Mouse (Mus musculus) lung, embryonic 16.5 days (tissue): ENCODE data around the gene Mzf1. TPM values are rescaled to one million over a fixed set of nuclear protein-coding genes. Genes with fewer than 3 reads are reported as not detected.
"Not testable (repeated sequence)": the region's sequence is repeated elsewhere in the genome, so short reads cannot be mapped to it uniquely, and the experiment has no call there.

Experiments used
- ATAC-seq: fragments of 200-750 bp; cut with Nextera tagmentation; 2 replicates; pipeline ENCODE4 v1.8.0; 2017; ENCODE audit warnings: low read depth, mild to moderate bottlenecking, moderate library complexity
- H3K27ac ChIP-seq: fragments of 300-500 bp; sonication (generic); 2 replicates; pipeline ENCODE4 v1.5.1; 2014; ENCODE audit warnings: mild to moderate bottlenecking, control low read depth, low read length
- H3K27me3 ChIP-seq: fragments of 300-500 bp; sonication (generic); 2 replicates; pipeline ENCODE4 v1.6.1; 2014; ENCODE audit warnings: low read depth, low read length, mixed read lengths; ENCODE audit not compliant: control insufficient read depth, insufficient read depth
- H3K36me3 ChIP-seq: fragments of 300-500 bp; sonication (generic); 2 replicates; pipeline ENCODE4 v1.6.1; 2014; ENCODE audit warnings: low read length; ENCODE audit not compliant: control insufficient read depth, insufficient read depth
- H3K4me1 ChIP-seq: fragments of 300-500 bp; sonication (generic); replicated peaks from 2 replicates; pipeline ENCODE4 v1.6.1; 2014; ENCODE audit warnings: low read length, mixed read lengths; ENCODE audit not compliant: control insufficient read depth, insufficient read depth
- H3K4me2 ChIP-seq: fragments of 300-500 bp; sonication (generic); 2 replicates; pipeline ENCODE4 v1.6.1; 2014; ENCODE audit warnings: low read depth, low read length, control low read depth
- H3K4me3 ChIP-seq: fragments of 300-500 bp; sonication (generic); 2 replicates; pipeline ENCODE4 v1.5.1; 2014; ENCODE audit warnings: mild to moderate bottlenecking, low read length, control low read depth
- H3K9ac ChIP-seq: fragments of 300-500 bp; sonication (generic); 2 replicates; pipeline ENCODE4 v1.6.1; 2014; ENCODE audit warnings: low read length, control low read depth
- H3K9me3 ChIP-seq: fragments of 300-500 bp; sonication (generic); 2 replicates; pipeline ENCODE4 v1.6.1; 2016; ENCODE audit warnings: low read length; ENCODE audit not compliant: control insufficient read depth
- WGBS: fragments of 180-500 bp; shearing (Covaris S2); extraction: QIAGEN DNeasy Blood & Tissue Kit; methylation state at CpG from one replicate; pipeline ENCODE4 v1.1.7; 2014; 5-methylcytosine and 5-hydroxymethylcytosine counted together
- polyA plus RNA-seq: library from polyadenylated mRNA; unstranded; fragments of >200 nt; fragmentation: Nextera tagmentation; extraction: Ambion mirVana; gene quantifications from 2 replicates; pipeline ENCODE4 v1.2.1, GENCODE M21; 2015

Mzf1 gene
- 4.2 and 5.1 TPM in 2 replicates for polyA plus RNA-seq

DNA sequence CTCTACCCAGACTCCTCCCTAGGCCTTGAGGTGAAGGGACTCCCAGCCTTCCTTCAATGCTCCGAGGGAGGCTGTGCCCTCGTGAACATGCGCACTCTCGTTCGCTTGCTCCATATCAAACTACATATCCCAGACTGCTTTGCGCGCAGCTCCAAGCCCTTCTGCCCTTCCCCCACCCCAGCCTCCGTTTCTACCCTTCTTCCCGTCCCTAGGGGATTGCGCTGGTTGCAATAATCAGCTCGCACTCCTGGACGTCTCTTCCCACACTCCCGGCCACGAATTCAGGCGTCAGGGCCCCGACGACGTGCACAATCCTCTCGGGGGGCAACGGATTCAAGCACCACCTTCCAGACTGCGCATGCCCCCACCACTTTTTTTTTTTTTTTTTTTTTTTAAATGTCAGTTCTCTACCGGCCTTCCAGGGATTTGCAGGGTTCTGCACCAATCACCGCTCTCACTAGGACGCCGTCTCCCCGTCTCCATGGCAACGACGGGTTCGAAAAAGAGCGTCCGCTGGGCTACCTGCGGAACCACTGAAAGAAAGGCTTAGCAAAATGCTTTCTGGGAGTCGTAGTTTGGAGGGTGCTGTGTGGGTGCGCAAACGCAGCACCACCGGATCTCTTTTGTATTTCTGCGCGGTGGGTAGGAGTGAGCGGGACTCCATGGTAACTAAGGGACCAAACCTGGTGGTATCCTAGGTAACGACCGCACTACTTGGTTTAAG, at the start of gene Mzf1:
Gene Mzf1, minus strand, starts transcription at position 478 of the 724 bp plus-strand sequence.
- Histone ChIP-seq H3K4me2 (peak within 1 kb of the TSS; percentile 73), H3K27ac (peak within 1 kb of the TSS; percentile 80), H3K9me3 (no peaks in the 10 kb centered on the region), H3K36me3 (no peaks in the 10 kb centered on the region), H3K4me3 (peak within 1 kb of the TSS; percentile 58), H3K27me3 (no peaks in the 10 kb centered on the region), H3K9ac (peak within 1 kb of the TSS; percentile 70), H3K4me1 (0 out of 2 replicates have a peak, but pooled peaks cover 5% of the 10 kb centered on the region)
- WGBS: under 1% methylated on average over 41 of the region's 41 CpGs
- ATAC-seq: peak; percentile 94

DNA sequence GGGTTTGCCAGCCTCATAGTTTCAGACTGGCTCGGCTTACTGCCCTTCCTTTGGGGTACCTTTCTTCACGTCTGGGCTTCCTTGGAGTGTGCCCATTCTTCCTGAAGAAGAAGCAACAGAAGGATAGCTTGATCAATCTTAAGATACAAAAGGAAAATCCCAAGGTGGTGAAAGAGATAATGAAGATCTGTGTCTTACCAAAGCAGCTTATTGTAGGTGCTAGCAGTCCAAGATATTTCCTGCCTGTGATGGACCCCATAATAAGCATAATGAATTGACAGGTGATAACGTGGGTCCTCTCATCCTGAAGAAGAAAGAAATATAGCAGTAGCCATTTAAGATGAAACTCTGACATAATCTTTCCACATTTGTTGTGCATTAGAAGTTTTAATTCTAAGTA, 40.5 kb upstream of the Mzf1 start, which contains the start of gene Vmn1r85:
Gene Vmn1r85, minus strand, starts transcription at position 101 of the 400 bp plus-strand sequence.
- H3K4me1 ChIP-seq: no peaks in the 10 kb centered on the region
- H3K36me3 ChIP-seq: no peaks in the 10 kb centered on the region
- no peak within 1 kb of the TSS for H3K9ac ChIP-seq
- H3K4me2 ChIP-seq: no peak within 1 kb of the TSS
- WGBS: 46% methylated on average over 3 of the region's 3 CpGs
- ATAC-seq: no peak
- H3K9me3 ChIP-seq: no peaks in the 10 kb centered on the region
- no peak within 1 kb of the TSS for H3K4me3 ChIP-seq
- no peaks in the 10 kb centered on the region for H3K27me3 ChIP-seq
- no peak within 1 kb of the TSS for H3K27ac ChIP-seq

GRCm38 (mm10) chr7:13072293-13072692, 17.7 kb upstream of the Mzf1 start:
- Histone ChIP-seq H3K27ac (no peak overlapping the region), H3K36me3 (no peaks in the 10 kb centered on the region)
- 50% methylated on average over 5 of the region's 5 CpGs for WGBS

GRCm38 (mm10) chr7:13063399-13063798, 8.8 kb upstream of the Mzf1 start:
- H3K36me3 ChIP-seq, H3K27me3 ChIP-seq, H3K4me2 ChIP-seq, ATAC-seq, H3K4me1 ChIP-seq, H3K9me3 ChIP-seq, H3K4me3 ChIP-seq, H3K27ac ChIP-seq, H3K9ac ChIP-seq: not testable (repeated sequence)
- 50% methylated on average over 2 of the region's 2 CpGs for WGBS

More at GRCm38 (mm10) chr7:13072293-13072692, 17.7 kb upstream of the Mzf1 start:
- Histone ChIP-seq H3K4me1 (no peaks in the 10 kb centered on the region), H3K9me3 (no peaks in the 10 kb centered on the region), H3K4me2 (no peak overlapping the region), H3K4me3 (no peak overlapping the region), H3K27me3 (no peaks in the 10 kb centered on the region), H3K9ac (no peak overlapping the region)
- ATAC-seq: no peak

DNA sequence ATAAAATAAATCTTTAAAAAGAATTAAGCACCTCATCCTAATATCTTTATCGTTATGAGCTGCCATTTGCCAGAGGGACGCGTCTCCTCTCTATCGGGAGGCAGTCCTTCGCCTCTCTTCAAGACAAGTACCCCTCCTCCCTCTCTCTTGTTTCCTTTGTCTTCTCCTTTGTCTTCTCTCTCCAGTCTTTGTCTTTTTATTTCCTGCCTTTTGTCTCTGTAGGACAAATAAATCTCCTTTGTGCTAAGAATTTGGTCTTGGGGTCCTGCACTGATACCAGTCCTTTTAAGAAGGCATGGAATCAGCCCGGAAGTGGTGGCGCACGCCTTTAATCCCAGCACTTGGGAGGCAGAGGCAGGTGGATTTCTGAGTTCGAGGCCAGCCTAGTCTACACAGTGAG, 5.0 kb upstream of the Mzf1 start:
- H3K27ac ChIP-seq: no peak overlapping the region
- H3K4me2 ChIP-seq: no peak overlapping the region
- H3K4me1 ChIP-seq: no peaks in the 10 kb centered on the region
- H3K9ac ChIP-seq: no peak overlapping the region
- no peaks in the 10 kb centered on the region for H3K27me3 ChIP-seq
- H3K36me3 ChIP-seq: no peaks in the 10 kb centered on the region
- H3K4me3 ChIP-seq: no peak overlapping the region
- no peaks in the 10 kb centered on the region for H3K9me3 ChIP-seq
- WGBS: 92% methylated on average over 9 of the region's 9 CpGs
- ATAC-seq: no peak

DNA sequence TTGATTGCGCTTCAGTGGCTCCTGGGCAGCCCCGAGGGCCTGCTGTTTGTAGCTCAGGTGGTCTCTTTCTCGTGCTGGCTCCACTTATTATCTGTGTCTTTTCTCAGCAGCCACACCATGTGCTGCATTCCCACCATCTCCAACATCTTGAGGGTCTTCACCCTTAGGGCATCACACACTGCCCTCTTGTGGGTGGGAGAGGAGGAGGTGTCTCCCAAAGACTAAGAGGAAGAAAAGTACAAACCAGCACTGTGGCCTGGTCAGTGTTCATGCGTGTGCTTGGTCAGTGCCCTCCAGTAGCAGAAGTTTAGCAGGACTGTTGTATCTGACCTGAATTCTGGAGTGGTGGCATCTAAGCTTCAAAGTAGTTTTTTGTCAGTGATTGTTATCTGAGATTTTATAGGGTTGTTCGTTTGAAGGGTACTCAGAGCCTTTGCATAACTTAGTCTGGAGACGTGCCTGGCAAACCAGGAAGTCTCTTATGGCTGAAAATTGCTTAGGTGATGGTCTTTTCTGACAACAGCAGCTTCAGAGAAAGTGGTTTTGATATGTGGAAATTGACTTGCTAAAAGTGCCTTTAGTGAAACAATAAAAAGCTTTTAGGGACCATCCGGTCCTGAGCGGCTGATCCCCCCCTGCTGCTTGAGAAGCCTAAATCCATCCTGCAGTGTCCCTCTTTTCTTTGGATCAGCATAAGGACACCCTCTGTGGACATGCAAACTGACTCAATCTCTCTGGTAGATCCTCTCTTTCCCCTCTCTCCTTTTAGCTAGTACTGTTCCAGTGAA, 2.5 kb upstream of the Mzf1 start:
- 0 out of 2 replicates have a peak, but pooled peaks cover 5% of the 10 kb centered on the region for H3K4me1 ChIP-seq
- no peak overlapping the region for H3K4me2 ChIP-seq
- H3K36me3 ChIP-seq: no peaks in the 10 kb centered on the region
- no peaks in the 10 kb centered on the region for H3K27me3 ChIP-seq
- ATAC-seq: no peak
- no peak overlapping the region for H3K9ac ChIP-seq
- H3K9me3 ChIP-seq: no peaks in the 10 kb centered on the region
- WGBS: 69% methylated on average over 8 of the region's 8 CpGs
- no peak overlapping the region for H3K27ac ChIP-seq
- no peak overlapping the region for H3K4me3 ChIP-seq

DNA sequence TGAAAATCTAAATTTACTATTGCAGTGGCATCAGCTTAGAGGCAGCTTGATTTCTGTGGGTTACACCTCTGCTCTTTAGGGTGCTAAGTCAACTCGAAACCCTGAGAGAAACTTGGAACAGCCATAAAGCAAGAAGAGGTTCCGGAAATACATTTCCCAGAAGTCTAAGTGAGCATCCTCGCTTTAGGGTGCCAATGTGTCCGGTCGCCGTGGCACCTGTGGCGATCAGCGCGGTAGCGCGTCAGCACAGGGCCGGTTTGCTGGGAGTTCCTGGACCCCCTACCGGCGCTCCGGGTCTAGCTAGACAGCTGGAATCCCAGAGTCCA, 640 bp downstream of the Mzf1 start:
- no peaks in the 10 kb centered on the region for H3K9me3 ChIP-seq
- H3K9ac ChIP-seq: peak overlapping the region; percentile 70
- no peaks in the 10 kb centered on the region for H3K27me3 ChIP-seq
- H3K27ac ChIP-seq: peak overlapping the region; percentile 42
- no peak for ATAC-seq
- H3K36me3 ChIP-seq: no peaks in the 10 kb centered on the region
- peak overlapping the region; percentile 73 for H3K4me2 ChIP-seq
- under 1% methylated on average over 15 of the region's 15 CpGs for WGBS
- 0 out of 2 replicates have a peak, but pooled peaks cover 5% of the 10 kb centered on the region for H3K4me1 ChIP-seq
- H3K4me3 ChIP-seq: peak overlapping the region; percentile 58

- H3K9ac ChIP-seq: peak overlapping the region; percentile 70; the same call in 1 of the 2 replicates
- H3K27ac ChIP-seq: peak overlapping the region; percentile 42; the same call in 1 of the 2 replicates
- H3K4me2 ChIP-seq: peak overlapping the region; percentile 73
- no peaks in the 10 kb centered on the region for H3K27me3 ChIP-seq
- WGBS: 87% methylated on average over 2 of the region's 2 CpGs
- H3K4me3 ChIP-seq: peak overlapping the region; percentile 58
- H3K9me3 ChIP-seq: no peaks in the 10 kb centered on the region
- no peaks in the 10 kb centered on the region for H3K36me3 ChIP-seq
- 0 out of 2 replicates have a peak, but pooled peaks cover 5% of the 10 kb centered on the region for H3K4me1 ChIP-seq
- no peak for ATAC-seq
These were observed 1.1 kb downstream of the Mzf1 start for GRCm38 (mm10) chr7:13053501-13053900.

- Histone ChIP-seq H3K4me3 (no peak overlapping the region), H3K4me1 (0 out of 2 replicates have a peak, but pooled peaks cover 5% of the 10 kb centered on the region), H3K9ac (no peak overlapping the region), H3K36me3 (no peaks in the 10 kb centered on the region), H3K27me3 (no peaks in the 10 kb centered on the region), H3K4me2 (no peak overlapping the region), H3K9me3 (no peaks in the 10 kb centered on the region), H3K27ac (no peak overlapping the region)
- WGBS: 88% methylated on average over 13 of the region's 13 CpGs
- no peak for ATAC-seq
These were observed 1.6 kb downstream of the Mzf1 start for GRCm38 (mm10) chr7:13053001-13053400.
